Mouse (Mus musculus): ENCODE results near the gene Cdk14.

The Cdk14 gene

GRCm38 (mm10) chr5:4812036-4812729 lies 607.9 kb downstream of the Cdk14 start:
- Histone ChIP-seq H3K4me3 (replicated peaks; ENCODE audit: low read length) (no peak overlapping the region), H3K4me1 (replicated peaks; ENCODE audit: low read depth, low read length) (no peaks in the 10 kb centered on the region), H3K36me3 (ENCODE audit: insufficient read depth, low read length) (no peaks in the 10 kb centered on the region), H3K9me3 (ENCODE audit: low read length) (peaks cover 5% of the 10 kb centered on the region), H3K27me3 (ENCODE audit: insufficient read depth, low read length) (no peaks in the 10 kb centered on the region)
- TF ChIP-seq POU5F1 (IDR thresholded peaks at IDR 0.05; ENCODE audit: borderline replicate concordance, low read length) (no peak), NANOG (IDR thresholded peaks at IDR 0.05; ENCODE audit: borderline replicate concordance, low read length) (no peak), CTCF (conservative IDR thresholded peaks at IDR 0.05; ENCODE audit: low read length) (no peak)

GRCm38 (mm10) chr5:4805228-4805627 lies 614.9 kb downstream of the Cdk14 start:
- Histone ChIP-seq H3K4me1 (replicated peaks; ENCODE audit: low read depth, low read length) (no peaks in the 10 kb centered on the region), H3K36me3 (ENCODE audit: insufficient read depth, low read length) (no peaks in the 10 kb centered on the region), H3K27me3 (ENCODE audit: insufficient read depth, low read length) (no peaks in the 10 kb centered on the region), H3K4me3 (replicated peaks; ENCODE audit: low read length) (no peak overlapping the region), H3K9me3 (ENCODE audit: low read length) (peaks cover 5% of the 10 kb centered on the region; the same call in 1 of the 2 replicates)
- TF ChIP-seq NANOG (IDR thresholded peaks at IDR 0.05; ENCODE audit: borderline replicate concordance, low read length) (no peak), CTCF (conservative IDR thresholded peaks at IDR 0.05; ENCODE audit: low read length) (no peak), POU5F1 (IDR thresholded peaks at IDR 0.05; ENCODE audit: borderline replicate concordance, low read length) (no peak)

GRCm38 (mm10) chr5:4803708-4804107 lies 616.4 kb downstream of the Cdk14 start:
- no peak for TF ChIP-seq CTCF (conservative IDR thresholded peaks at IDR 0.05; ENCODE audit: low read length)
- no peak for TF ChIP-seq POU5F1 (IDR thresholded peaks at IDR 0.05; ENCODE audit: borderline replicate concordance, low read length)
- no peaks in the 10 kb centered on the region for H3K27me3 ChIP-seq (ENCODE audit: insufficient read depth, low read length)
- H3K9me3 ChIP-seq (ENCODE audit: low read length) = peaks cover 8% of the 10 kb centered on the region; the same call in 1 of the 2 replicates
- H3K4me3 ChIP-seq (replicated peaks; ENCODE audit: low read length) = no peak overlapping the region
- H3K36me3 ChIP-seq (ENCODE audit: insufficient read depth, low read length) = no peaks in the 10 kb centered on the region
- no peaks in the 10 kb centered on the region for H3K4me1 ChIP-seq (replicated peaks; ENCODE audit: low read depth, low read length)

GRCm38 (mm10) chr5:4801971-4802370 lies 618.1 kb downstream of the Cdk14 start:
- no peaks in the 10 kb centered on the region for H3K36me3 ChIP-seq (ENCODE audit: insufficient read depth, low read length)
- no peaks in the 10 kb centered on the region for H3K4me1 ChIP-seq (replicated peaks; ENCODE audit: low read depth, low read length)
- H3K27me3 ChIP-seq (ENCODE audit: insufficient read depth, low read length) = no peaks in the 10 kb centered on the region
- TF ChIP-seq CTCF (conservative IDR thresholded peaks at IDR 0.05; ENCODE audit: low read length) (no peak), POU5F1 (IDR thresholded peaks at IDR 0.05; ENCODE audit: borderline replicate concordance, low read length) (no peak), NANOG (IDR thresholded peaks at IDR 0.05; ENCODE audit: borderline replicate concordance, low read length) (no peak)
- peaks cover 9% of the 10 kb centered on the region; the same call in 1 of the 2 replicates for H3K9me3 ChIP-seq (ENCODE audit: low read length)
- no peak overlapping the region for H3K4me3 ChIP-seq (replicated peaks; ENCODE audit: low read length)

GRCm38 (mm10) chr5:4801096-4801850 lies 618.8 kb downstream of the Cdk14 start:
- H3K4me3 ChIP-seq (replicated peaks; ENCODE audit: low read length) = no peak overlapping the region
- H3K4me1 ChIP-seq (replicated peaks; ENCODE audit: low read depth, low read length) = no peaks in the 10 kb centered on the region
- TF ChIP-seq NANOG (IDR thresholded peaks at IDR 0.05; ENCODE audit: borderline replicate concordance, low read length) (no peak), CTCF (conservative IDR thresholded peaks at IDR 0.05; ENCODE audit: low read length) (no peak)
- peaks cover 13% of the 10 kb centered on the region; the same call in 1 of the 2 replicates for H3K9me3 ChIP-seq (ENCODE audit: low read length)
- H3K36me3 ChIP-seq (ENCODE audit: insufficient read depth, low read length) = no peaks in the 10 kb centered on the region
- no peaks in the 10 kb centered on the region for H3K27me3 ChIP-seq (ENCODE audit: insufficient read depth, low read length)

GRCm38 (mm10) chr5:4791219-4791618 lies 628.9 kb downstream of the Cdk14 start:
- Histone ChIP-seq H3K4me3 (replicated peaks; ENCODE audit: low read length) (no peak overlapping the region), H3K9me3 (ENCODE audit: low read length) (peaks cover 6% of the 10 kb centered on the region; the same call in 1 of the 2 replicates), H3K4me1 (replicated peaks; ENCODE audit: low read depth, low read length) (no peaks in the 10 kb centered on the region), H3K27me3 (ENCODE audit: insufficient read depth, low read length) (no peaks in the 10 kb centered on the region), H3K36me3 (ENCODE audit: insufficient read depth, low read length) (no peaks in the 10 kb centered on the region)
- no peak for TF ChIP-seq CTCF (conservative IDR thresholded peaks at IDR 0.05; ENCODE audit: low read length)
- no peak for TF ChIP-seq NANOG (IDR thresholded peaks at IDR 0.05; ENCODE audit: borderline replicate concordance, low read length)
- no peak for TF ChIP-seq POU5F1 (IDR thresholded peaks at IDR 0.05; ENCODE audit: borderline replicate concordance, low read length)

- TF ChIP-seq NANOG (IDR thresholded peaks at IDR 0.05; ENCODE audit: borderline replicate concordance, low read length) (no peak), CTCF (conservative IDR thresholded peaks at IDR 0.05; ENCODE audit: low read length) (no peak), POU5F1 (IDR thresholded peaks at IDR 0.05; ENCODE audit: borderline replicate concordance, low read length) (no peak)
- H3K36me3 ChIP-seq (ENCODE audit: insufficient read depth, low read length) = no peaks in the 10 kb centered on the region
Observed at GRCm38 (mm10) chr5:4790265-4790664, 629.8 kb downstream of the Cdk14 start.

GRCm38 (mm10) chr5:4788484-4788883 lies 631.6 kb downstream of the Cdk14 start:
- Histone ChIP-seq H3K27me3 (ENCODE audit: insufficient read depth, low read length) (no peaks in the 10 kb centered on the region), H3K4me3 (replicated peaks; ENCODE audit: low read length) (no peak overlapping the region), H3K9me3 (ENCODE audit: low read length) (0 out of 2 replicates have a peak, but pooled peaks cover 3% of the 10 kb centered on the region), H3K36me3 (ENCODE audit: insufficient read depth, low read length) (no peaks in the 10 kb centered on the region), H3K4me1 (replicated peaks; ENCODE audit: low read depth, low read length) (no peaks in the 10 kb centered on the region)
- TF ChIP-seq NANOG (IDR thresholded peaks at IDR 0.05; ENCODE audit: borderline replicate concordance, low read length) = no peak
- no peak for TF ChIP-seq POU5F1 (IDR thresholded peaks at IDR 0.05; ENCODE audit: borderline replicate concordance, low read length)
- no peak for TF ChIP-seq CTCF (conservative IDR thresholded peaks at IDR 0.05; ENCODE audit: low read length)

More at GRCm38 (mm10) chr5:4790265-4790664, 629.8 kb downstream of the Cdk14 start:
- Histone ChIP-seq H3K4me1 (replicated peaks; ENCODE audit: low read depth, low read length) (no peaks in the 10 kb centered on the region), H3K4me3 (replicated peaks; ENCODE audit: low read length) (no peak overlapping the region), H3K9me3 (ENCODE audit: low read length) (0 out of 2 replicates have a peak, but pooled peaks cover 3% of the 10 kb centered on the region), H3K27me3 (ENCODE audit: insufficient read depth, low read length) (no peaks in the 10 kb centered on the region)

Measured in E14TG2a.4 (cell line).